Mouse (Mus musculus) heart, postnatal 36 days (tissue): ENCODE measurements at regions not wholly inside any gene's neighbourhood (a gene's known extent, or its start where the extent isn't known, plus 50 kb on each side); places are given as distances from the start of the nearest gene placed in this dataset.

Experiments
- DNase-seq, 2 experiments: peaks; one replicate each; pipeline ENCODE4 v3.0.0; 2021 to 2022
- intact Hi-C: fragments of 180-260 bp; cut with DNase I; formaldehyde crosslinking; loops from one replicate; pipeline ENCODE4 v1.15.1; 2025

GRCm38 (mm10) chr1:61125127-61125526 lies 147.4 kb downstream of the Icos start:
- intact Hi-C loops = no loop called here
- DNase-seq = no peak

GRCm38 (mm10) chr1:61135597-61136545 lies 158.1 kb downstream of the Icos start:
- intact Hi-C loops = loop anchor here (5.0 kb wide), 1 partner anchor 1831 kb away; no protein-coding TSS in a partner anchor
- DNase-seq = no peak

DNA sequence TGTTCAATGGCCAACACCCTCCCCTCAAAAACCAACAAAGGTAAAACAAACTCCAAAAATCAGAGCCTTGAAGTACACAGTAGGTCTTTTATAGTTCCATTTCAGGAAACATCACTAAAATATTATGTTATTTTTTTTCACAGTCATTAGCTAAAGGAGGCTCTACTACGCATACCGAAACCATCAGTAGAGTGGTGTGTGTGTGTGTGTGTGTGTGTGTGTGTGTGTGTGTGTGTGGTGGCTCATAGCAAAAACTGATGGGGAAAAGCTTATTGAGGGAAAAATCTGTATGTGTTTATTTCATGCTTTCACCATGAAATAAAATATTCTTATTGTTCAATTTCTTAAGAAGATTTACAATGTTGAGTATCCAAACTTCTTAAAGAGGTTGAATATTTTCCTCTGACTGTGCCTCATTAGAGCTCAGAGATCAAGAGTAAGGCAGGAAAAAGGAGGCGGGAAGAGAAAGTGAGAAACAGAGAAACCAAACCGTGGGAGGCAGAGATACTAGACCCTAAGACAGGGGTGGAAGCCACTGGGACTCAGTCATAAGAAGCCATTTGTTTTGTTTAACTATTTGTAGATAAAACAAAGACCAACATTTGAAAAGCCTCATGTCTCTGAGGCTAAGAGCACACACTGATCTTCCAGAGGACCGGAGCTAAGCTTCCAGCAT lies 159.6 kb downstream of the Icos start:
- intact Hi-C loops = loop anchor here (5.0 kb wide), 1 partner anchor 1830 kb away; no protein-coding TSS in a partner anchor
- DNase-seq = no peak

DNA sequence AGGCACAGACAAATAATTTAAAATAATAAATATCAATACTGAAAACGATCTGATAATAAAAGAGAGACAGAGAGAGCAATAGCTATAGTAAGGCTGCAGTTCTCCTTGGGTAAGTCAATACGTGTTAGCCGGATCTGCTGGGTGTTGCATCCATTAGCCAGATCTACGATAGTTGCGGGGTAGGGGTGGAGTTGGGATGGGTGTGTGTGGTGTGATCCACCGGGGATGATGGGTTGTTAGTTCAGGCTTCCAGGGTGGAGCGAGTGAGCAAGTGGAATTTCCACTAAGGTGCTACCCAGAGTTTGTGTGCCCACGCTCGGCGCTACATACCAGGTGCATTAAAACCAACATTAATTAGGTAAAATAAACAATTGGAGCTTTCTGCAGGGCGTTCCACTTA lies 160.2 kb downstream of the Icos start:
- DNase-seq = no peak
- intact Hi-C loops = loop anchor here (2.0 to 5.0 kb wide), 2 partner anchors 1829 to 1849 kb away; no protein-coding TSS in a partner anchor

GRCm38 (mm10) chr1:61139291-61139983 lies 161.7 kb downstream of the Icos start:
- intact Hi-C loops = loop anchor here (2.0 to 5.0 kb wide), 2 partner anchors 1828 to 1847 kb away; no protein-coding TSS in a partner anchor
- peak; percentile 34 to 36 for DNase-seq

- no peak for DNase-seq
- intact Hi-C loops = loop anchor here (2.0 to 10.0 kb wide), 5 partner anchors 159 to 1847 kb away; partner anchors contain the start of gene Nrp2
These were observed 162.4 kb downstream of the Icos start for GRCm38 (mm10) chr1:61139984-61140648.

GRCm38 (mm10) chr1:61140870-61141591 lies 163.3 kb downstream of the Icos start:
- no peak for DNase-seq

GRCm38 (mm10) chr1:61141592-61141930 lies 163.8 kb downstream of the Icos start:
- intact Hi-C loops = loop anchor here (2.0 to 10.0 kb wide), 3 partner anchors 157 to 1563 kb away; partner anchors contain the start of gene Nrp2
- no peak for DNase-seq

More at GRCm38 (mm10) chr1:61140870-61141591, 163.3 kb downstream of the Icos start:
- intact Hi-C loops = loop anchor here (2.0 to 10.0 kb wide), 3 partner anchors 158 to 1564 kb away; partner anchors contain the start of gene Nrp2

DNA sequence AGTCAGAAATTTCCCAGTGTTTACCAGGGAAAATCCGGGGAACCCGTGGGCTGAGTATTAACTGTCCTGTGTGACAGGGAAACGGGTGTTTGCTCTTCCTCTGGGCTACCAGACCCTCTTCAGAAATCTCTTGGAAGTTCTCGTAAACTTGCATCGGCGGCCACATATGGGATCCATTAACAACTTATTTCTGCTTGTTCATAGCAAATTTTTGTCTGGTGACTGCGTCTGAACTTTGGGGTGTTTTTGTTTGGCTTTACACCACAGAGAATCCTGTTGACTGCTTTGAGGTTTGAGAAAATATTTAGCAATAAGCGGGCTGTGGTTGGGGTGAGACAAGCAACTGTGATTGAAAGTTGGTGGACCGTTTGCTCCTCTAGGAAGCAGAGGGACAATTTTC lies 164.2 kb downstream of the Icos start:
- DNase-seq = no peak

DNA sequence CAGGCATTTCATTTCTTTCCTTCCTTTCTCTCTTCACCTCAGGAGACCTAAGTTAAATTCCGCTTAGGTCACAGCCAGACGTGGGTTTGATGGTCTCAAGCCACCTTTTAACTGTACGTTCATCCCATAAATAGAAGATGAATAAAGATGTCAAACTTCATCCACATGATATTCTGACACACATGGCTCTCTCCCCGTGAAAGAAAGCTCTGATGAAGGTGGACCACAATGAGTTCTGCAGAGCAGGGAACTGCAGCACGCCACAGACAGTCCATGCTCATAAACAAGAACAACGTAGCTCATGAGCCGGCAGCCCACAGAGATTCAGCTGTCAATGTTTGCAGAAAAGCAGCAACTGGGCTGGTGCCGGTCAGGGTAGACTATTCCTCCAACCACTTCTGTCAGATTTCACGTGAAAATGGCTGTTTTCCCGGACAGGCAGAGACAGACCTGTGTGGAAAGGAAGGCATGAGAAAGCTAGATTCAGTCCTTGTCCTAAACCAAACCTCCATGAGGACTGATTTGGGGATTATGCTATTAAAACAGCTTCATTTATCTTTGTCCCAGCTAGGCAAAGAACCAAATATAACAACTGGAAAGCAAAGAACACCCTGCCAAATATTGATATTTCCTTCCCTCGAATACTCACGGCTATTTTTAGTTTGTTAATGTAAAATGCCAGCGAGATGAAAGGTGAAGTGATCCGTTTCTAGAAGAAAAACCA lies 165.5 kb downstream of the Icos start:
- no peak for DNase-seq
- intact Hi-C loops = loop anchor here (10.0 kb wide), 2 partner anchors 232 to 1562 kb away; partner anchors contain the start of gene Nrp2

More for the DNA sequence above, 164.2 kb downstream of the Icos start:
- intact Hi-C loops = loop anchor here (2.0 to 10.0 kb wide), 3 partner anchors 157 to 1563 kb away; partner anchors contain the start of gene Nrp2

DNA sequence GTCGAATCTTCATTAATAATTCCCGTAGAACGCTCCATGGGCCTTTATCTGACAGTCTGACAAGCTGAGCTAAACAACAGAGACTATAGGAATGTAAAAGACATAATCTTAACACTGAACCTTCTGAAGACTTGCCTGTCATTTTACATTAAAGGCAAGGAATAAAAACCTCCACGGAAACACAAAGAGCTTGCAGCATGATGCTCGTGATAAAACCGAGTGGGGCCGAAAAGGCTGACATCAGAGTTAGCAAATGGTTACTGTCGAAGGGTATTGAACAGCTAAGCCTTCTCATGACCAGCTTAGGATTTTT lies 166.0 kb downstream of the Icos start:
- intact Hi-C loops = loop anchor here (10.0 kb wide), 2 partner anchors 231 to 1561 kb away; partner anchors contain the start of gene Nrp2
- no peak for DNase-seq

- DNase-seq = no peak
- intact Hi-C loops = loop anchor here (10.0 kb wide), 2 partner anchors 230 to 1560 kb away; partner anchors contain the start of gene Nrp2
These were observed 167.3 kb downstream of the Icos start for GRCm38 (mm10) chr1:61145013-61145412.

DNA sequence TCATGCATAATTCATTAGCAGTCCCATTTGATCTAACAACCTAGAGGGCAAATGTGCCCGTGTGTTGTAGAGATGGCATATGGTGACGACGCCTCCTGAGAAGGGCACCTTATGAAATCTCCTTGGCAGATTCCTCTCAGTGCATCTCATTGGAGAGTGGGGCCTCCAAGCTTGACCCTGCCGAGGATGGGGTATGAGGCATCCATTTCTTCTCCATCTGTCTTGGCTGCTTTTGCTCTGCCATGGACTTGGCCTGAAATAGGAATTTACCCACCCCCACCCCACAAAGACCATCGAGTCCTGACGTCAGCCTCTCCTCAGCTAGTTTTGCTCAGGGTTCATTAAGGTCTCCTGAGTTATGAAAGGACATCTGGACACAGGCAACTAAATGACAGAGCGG lies 167.8 kb downstream of the Icos start:
- intact Hi-C loops = loop anchor here (10.0 kb wide), 2 partner anchors 229 to 1559 kb away; partner anchors contain the start of gene Nrp2
- no peak for DNase-seq

- DNase-seq = peak in 1 of 2 experiments; percentile 18
These were observed 168.5 kb downstream of the Icos start for GRCm38 (mm10) chr1:61146222-61146723.

DNA sequence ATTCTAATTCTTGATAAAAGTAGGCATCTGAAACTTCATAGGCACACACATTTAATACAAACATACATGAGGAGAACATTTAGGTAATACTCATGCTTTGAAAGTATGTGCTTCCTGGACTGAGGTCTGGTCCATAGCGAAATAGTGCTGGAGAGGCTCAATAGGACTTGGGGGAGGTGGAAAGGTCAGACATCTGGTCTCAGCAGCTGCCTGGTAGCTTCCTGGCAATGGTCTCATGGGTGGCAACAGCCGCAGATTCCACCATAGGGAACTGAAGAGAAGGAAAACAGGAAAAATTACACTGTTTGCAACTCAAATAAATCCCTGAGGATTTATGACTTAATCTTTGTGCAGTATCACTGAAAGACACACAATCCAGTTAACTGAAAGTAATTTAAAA lies 174.0 kb downstream of the Icos start:
- DNase-seq = no peak
- intact Hi-C loops = loop anchor here (2.0 kb wide), 1 partner anchor 21 kb away; no protein-coding TSS in a partner anchor

More at GRCm38 (mm10) chr1:61146222-61146723, 168.5 kb downstream of the Icos start:
- intact Hi-C loops = loop anchor here (10.0 kb wide), 2 partner anchors 229 to 1559 kb away; partner anchors contain the start of gene Nrp2

GRCm38 (mm10) chr1:61152157-61152556 lies 174.4 kb downstream of the Icos start:
- DNase-seq = no peak
- intact Hi-C loops = no loop called here

- intact Hi-C loops = no loop called here
- DNase-seq = no peak
These were observed 176.5 kb downstream of the Icos start for GRCm38 (mm10) chr1:61154216-61154615.

- intact Hi-C loops = no loop called here
- DNase-seq = no peak
These were observed 179.5 kb downstream of the Icos start for GRCm38 (mm10) chr1:61157271-61157670.
